Mouse (Mus musculus) MN1 (cell line): ENCODE measurements at regions not wholly inside any gene's neighbourhood (a gene's known extent, or its start where the extent isn't known, plus 50 kb on each side); places are given as distances from the start of the nearest gene placed in this dataset.
A peak's percentile ranks its signal among the peaks of the same experiment; 100 is the strongest.
"Not testable (repeated sequence)": the region's sequence is repeated elsewhere in the genome, so short reads cannot be mapped to it uniquely, and the experiment has no call there.

Source experiments
- DNase-seq: peaks from one replicate; pipeline ENCODE4 v3.0.0-alpha.2; 2016; ENCODE audit warnings: low spot score

DNA sequence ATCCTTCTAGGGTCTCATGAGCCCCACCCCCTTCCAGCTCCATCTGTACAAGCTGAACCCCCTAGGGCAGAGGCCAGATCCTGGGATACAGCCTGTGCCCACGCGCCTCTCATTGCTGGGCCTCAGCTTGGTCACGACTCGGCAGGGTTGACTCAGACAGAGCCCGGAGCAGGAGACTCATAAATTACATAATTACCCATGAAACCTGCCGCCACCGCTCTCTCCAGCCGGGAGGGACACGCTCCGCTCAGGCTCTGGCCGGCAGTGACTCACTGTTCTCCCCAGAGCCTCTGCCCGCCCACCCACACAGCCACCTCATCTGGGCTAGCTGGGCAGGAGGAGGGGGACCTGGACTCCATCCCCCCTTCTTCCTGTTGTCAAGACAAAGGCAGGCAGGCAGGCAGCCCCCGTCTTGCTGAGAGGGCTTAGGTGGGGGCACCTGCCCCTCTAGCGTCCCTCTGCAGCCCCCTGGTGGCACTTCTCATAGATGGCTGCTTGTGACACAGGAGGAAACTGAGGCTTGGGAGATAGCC, 149.6 kb upstream of the Rtl1 start:
- DNase-seq = peak; percentile 90

GRCm38 (mm10) chr12:109754986-109755385, 154.9 kb upstream of the Rtl1 start:
- no peak for DNase-seq

GRCm38 (mm10) chr12:109764293-109764692, 164.2 kb upstream of the Rtl1 start:
- DNase-seq = no peak

GRCm38 (mm10) chr12:109766602-109767001, 166.5 kb upstream of the Rtl1 start:
- not testable (repeated sequence) for DNase-seq

DNA sequence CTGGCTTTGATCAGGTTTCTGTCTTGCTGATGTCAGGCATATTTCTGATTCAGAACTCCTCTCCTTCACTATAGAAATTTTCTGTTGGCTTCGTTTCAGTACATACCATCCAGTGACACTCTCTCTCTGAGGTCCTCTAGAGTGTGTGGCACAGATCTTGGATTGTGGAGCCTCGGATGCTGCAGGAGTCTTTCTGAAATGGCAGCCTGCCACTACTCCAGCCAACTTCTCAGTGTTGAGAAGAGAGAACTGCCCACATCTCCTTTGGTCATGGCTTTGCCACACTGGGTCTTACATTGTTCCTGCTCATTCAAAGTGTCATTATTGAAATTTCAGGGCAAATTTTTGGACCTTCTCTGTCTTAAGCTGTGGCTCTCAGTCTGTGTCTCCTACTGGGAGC, 172.4 kb upstream of the Rtl1 start:
- DNase-seq = no peak

GRCm38 (mm10) chr12:109773909-109774313, 173.8 kb upstream of the Rtl1 start:
- DNase-seq = no peak

DNA sequence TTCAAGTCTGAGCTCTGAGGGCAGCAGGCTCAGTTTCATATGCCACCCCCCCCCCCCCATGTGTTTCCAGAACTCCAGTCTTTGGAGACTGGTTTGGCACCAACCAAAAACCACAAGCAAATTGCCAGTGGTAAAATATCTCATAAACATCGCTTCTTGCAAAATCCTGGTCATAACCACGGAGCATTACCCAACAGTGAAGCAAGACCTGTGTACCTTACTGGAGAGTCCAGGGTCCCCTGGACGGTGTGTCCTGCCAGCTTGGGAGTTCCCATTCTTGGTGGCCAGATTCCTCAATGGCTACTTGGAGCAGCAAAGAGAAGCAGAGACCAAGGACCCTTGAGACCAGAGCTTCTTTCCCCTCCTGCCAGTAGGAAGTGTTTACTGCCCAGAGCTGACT, 198.7 kb upstream of the Rtl1 start:
- DNase-seq = no peak

GRCm38 (mm10) chr12:109799395-109799794, 199.3 kb upstream of the Rtl1 start:
- no peak for DNase-seq

DNA sequence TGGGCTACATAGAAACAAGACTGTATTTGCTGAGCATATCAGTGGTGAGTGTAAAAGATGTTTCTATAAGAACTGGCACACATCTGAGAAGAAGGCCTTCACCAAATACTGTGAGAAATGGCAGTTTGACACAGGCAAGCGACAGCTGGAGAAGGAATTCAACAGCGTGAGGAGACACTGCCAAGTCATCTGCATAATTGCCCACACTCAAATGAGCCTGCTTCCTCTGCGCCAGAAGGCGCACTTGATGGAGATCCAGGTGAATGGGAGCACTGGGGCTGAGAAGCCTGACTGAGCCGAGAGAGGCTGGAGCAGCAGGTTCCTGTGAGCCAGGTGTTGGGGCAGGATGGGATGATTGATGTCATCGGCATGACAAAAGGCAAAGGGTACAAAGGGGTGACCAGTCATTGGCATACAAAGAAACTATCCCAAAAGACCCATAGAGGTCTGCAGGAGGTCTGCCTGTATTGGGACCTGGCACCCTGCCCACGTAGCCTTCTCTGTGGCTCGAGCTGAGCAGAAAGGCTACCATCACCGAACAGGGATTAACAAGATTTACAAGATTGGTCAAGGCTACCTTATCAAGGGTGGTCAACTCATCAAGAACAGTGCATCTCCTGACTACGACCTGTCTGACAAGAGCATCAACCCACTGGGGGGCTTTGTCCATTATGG, 227.2 kb upstream of the Rtl1 start:
- DNase-seq = no peak

- no peak for DNase-seq
Observed at GRCm38 (mm10) chr12:109830303-109831020, 230.3 kb upstream of the Rtl1 start.

- no peak for DNase-seq
Observed at GRCm38 (mm10) chr12:109832964-109833363, 232.8 kb upstream of the Rtl1 start.

GRCm38 (mm10) chr12:109836521-109836920, 236.4 kb upstream of the Rtl1 start:
- DNase-seq = no peak

DNA sequence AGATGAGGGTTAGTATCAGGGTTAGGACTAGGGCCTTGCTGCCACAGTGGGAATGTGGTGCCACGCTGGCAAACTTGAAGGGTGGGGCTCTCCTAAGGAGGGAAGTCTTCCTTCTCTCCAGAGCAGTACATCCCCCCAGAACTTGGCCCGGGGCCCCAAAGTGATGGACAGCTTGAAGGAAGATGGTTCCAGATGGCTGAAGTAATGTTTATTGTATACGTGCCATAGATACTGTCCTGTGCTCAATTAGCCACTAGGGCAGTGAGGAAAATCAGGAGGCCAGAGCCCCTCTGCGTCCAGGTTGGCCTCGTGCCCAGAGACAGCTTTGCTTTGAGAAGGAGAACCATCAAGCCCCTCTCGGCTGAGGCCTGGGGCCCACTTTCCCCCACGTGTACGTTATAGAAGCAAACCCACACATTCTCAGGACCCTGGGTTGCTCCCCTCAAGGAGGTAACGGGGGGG, 239.0 kb upstream of the Rtl1 start:
- peak; percentile 82 for DNase-seq

GRCm38 (mm10) chr12:109839946-109840524, 239.9 kb upstream of the Rtl1 start:
- peak; percentile 81 for DNase-seq

GRCm38 (mm10) chr12:109844723-109845601, 244.8 kb upstream of the Rtl1 start:
- no peak for DNase-seq

DNA sequence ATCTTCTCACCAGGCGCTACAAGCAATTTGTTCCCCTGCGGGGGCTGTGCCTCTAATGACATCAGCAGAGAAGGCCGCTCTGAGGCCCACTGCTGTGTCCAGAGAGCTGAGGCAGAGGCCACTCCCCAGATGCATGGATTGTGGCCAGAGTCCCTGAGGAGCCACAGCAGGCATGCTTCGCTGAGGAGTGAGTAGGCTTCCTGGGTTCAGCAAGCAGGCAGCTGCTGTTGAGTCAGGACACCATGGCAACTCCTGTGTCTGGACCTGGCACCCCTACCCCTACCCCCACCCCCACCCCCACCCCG, 245.4 kb upstream of the Rtl1 start:
- DNase-seq = peak; percentile 84

DNA sequence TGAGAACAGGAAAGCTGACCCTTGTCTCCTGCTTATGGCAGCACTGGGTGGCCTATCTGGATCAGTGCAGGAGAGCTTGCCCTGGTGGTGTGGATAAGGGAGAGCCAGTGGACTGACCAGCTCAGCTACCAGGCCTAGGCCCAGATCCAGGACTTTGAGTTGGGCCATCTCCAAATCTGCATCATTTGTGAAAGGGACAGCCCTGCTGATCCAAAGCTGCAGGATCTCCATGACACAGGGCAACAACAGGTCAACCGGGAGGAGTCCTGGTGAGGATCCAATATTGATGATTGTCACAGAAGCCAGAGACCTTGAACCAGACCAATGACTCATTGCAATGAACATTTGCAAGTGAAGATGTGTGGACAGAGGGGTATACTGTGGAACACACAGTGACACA, 256.2 kb upstream of the Rtl1 start:
- peak; percentile 67 for DNase-seq

- DNase-seq = no peak
Observed at GRCm38 (mm10) chr12:109857705-109858104, 257.6 kb upstream of the Rtl1 start.

DNA sequence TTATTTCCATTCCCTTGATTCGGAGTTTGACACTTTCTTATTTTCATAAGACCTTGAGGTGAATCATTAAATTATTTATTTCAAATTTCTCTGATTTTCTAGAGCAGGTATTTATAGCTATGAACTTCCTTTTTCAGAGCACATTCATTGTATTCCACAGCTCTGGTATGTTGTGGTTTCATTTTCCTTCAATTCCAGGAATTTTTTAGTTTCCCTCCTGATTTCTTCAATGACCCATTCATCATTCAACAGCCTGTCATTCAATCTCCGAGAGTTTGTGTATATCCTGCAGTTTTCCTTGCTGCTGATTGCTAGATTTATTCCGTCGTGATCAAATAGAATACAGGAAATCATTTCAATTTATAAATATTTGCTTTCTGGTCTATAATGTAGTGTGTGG, 264.7 kb upstream of the Rtl1 start:
- no peak for DNase-seq

DNA sequence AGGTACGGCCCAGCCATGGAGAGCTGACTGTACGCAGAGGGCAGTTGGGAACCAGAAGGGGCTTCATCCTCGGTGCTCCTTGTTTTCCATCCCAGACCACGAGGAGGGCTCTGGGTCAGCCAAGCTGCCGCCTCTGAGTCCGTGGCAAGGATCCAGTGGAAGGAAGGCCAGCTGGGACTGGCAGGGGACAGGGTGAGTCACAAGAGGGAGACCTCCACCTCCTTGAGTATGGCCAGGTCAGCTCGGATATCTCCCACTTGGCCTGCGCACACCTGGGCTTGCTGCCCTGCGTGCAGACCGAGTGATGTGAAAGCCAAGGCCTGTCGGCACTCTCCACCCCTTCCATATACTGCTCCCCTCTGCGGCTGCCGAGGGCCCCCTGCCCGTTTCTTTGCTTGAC, 270.9 kb upstream of the Rtl1 start:
- no peak for DNase-seq

- no peak for DNase-seq
Observed at GRCm38 (mm10) chr12:109874466-109874865, 274.3 kb upstream of the Rtl1 start.

- no peak for DNase-seq
Observed at GRCm38 (mm10) chr12:109881108-109881507, 281.0 kb upstream of the Rtl1 start.
